Mouse (Mus musculus): ENCODE data around the gene Zbtb43. TPM values are rescaled to one million over a fixed set of nuclear protein-coding genes. Genes with fewer than 3 reads are reported as not detected.
A peak's percentile ranks its signal among the peaks of the same experiment; 100 is the strongest.

Gene Zbtb43
- polyA plus RNA-seq, 1 experiment from 2014 or later: 13.9 TPM

GRCm38 (mm10) chr2:33402638-33403037 lies 65.7 kb downstream of the Zbtb43 start:
- H3K27ac ChIP-seq: no peak overlapping the region
- H3K9ac ChIP-seq (ENCODE audit: low read depth, low read length): no peak overlapping the region
- TF ChIP-seq CTCF (IDR thresholded peaks at IDR 0.05; ENCODE audit: low read depth): no peak
- H3K4me2 ChIP-seq (ENCODE audit: low read length): no peak overlapping the region
- ATAC-seq (replicated peaks; ENCODE audit: low FRiP score, low read depth) (no peak), DNase-seq (ENCODE audit: low spot score) (no peak)
- no peaks in the 10 kb centered on the region for H3K9me3 ChIP-seq (replicated peaks; ENCODE audit: low read length)
- H3K27me3 ChIP-seq (ENCODE audit: insufficient read depth, low read length): no peaks in the 10 kb centered on the region
- no peaks in the 10 kb centered on the region for H3K4me1 ChIP-seq (replicated peaks; ENCODE audit: insufficient read depth, low read length)
- H3K36me3 ChIP-seq (ENCODE audit: insufficient read depth, low read length): 0 out of 2 replicates have a peak, but pooled peaks cover 4% of the 10 kb centered on the region
- no peak overlapping the region for H3K4me3 ChIP-seq (replicated peaks; ENCODE audit: low read depth, low read length)
- 60% methylated on average over 5 of the region's 5 CpGs for WGBS

GRCm38 (mm10) chr2:33402236-33402635 lies 66.1 kb downstream of the Zbtb43 start:
- Histone ChIP-seq H3K4me3 (replicated peaks; ENCODE audit: low read depth, low read length) (no peak overlapping the region), H3K36me3 (ENCODE audit: insufficient read depth, low read length) (0 out of 2 replicates have a peak, but pooled peaks cover 4% of the 10 kb centered on the region), H3K4me2 (ENCODE audit: low read length) (no peak overlapping the region), H3K9me3 (replicated peaks; ENCODE audit: low read length) (no peaks in the 10 kb centered on the region), H3K27me3 (ENCODE audit: insufficient read depth, low read length) (no peaks in the 10 kb centered on the region), H3K9ac (ENCODE audit: low read depth, low read length) (no peak overlapping the region), H3K4me1 (replicated peaks; ENCODE audit: insufficient read depth, low read length) (no peaks in the 10 kb centered on the region), H3K27ac (no peak overlapping the region)
- ATAC-seq (replicated peaks; ENCODE audit: low FRiP score, low read depth): peak; percentile 26; the same call in 1 of the 2 replicates
- peak; percentile 77 for DNase-seq (ENCODE audit: low spot score)
- 24% methylated on average over 7 of the region's 7 CpGs for WGBS
- TF ChIP-seq CTCF (IDR thresholded peaks at IDR 0.05; ENCODE audit: low read depth): peak; percentile 83

- H3K27me3 ChIP-seq (ENCODE audit: insufficient read depth, low read length): no peaks in the 10 kb centered on the region
- DNase-seq (ENCODE audit: low spot score): no peak
- no peak overlapping the region for H3K9ac ChIP-seq (ENCODE audit: low read depth, low read length)
- no peak for ATAC-seq (replicated peaks; ENCODE audit: low FRiP score, low read depth)
- TF ChIP-seq CTCF (IDR thresholded peaks at IDR 0.05; ENCODE audit: low read depth): peak; percentile 61
- 32% methylated on average over 3 of the region's 3 CpGs for WGBS
- H3K9me3 ChIP-seq (replicated peaks; ENCODE audit: low read length): no peaks in the 10 kb centered on the region
- H3K4me2 ChIP-seq (ENCODE audit: low read length): no peak overlapping the region
- no peak overlapping the region for H3K27ac ChIP-seq
- H3K4me1 ChIP-seq (replicated peaks; ENCODE audit: insufficient read depth, low read length): no peaks in the 10 kb centered on the region
- no peaks in the 10 kb centered on the region for H3K36me3 ChIP-seq (ENCODE audit: insufficient read depth, low read length)
- no peak overlapping the region for H3K4me3 ChIP-seq (replicated peaks; ENCODE audit: low read depth, low read length)
These were observed 67.1 kb downstream of the Zbtb43 start for GRCm38 (mm10) chr2:33401217-33401616.

- TF ChIP-seq CTCF (IDR thresholded peaks at IDR 0.05; ENCODE audit: low read depth): no peak
- no peaks in the 10 kb centered on the region for H3K27me3 ChIP-seq (ENCODE audit: insufficient read depth, low read length)
- H3K9me3 ChIP-seq (replicated peaks; ENCODE audit: low read length): no peaks in the 10 kb centered on the region
- H3K36me3 ChIP-seq (ENCODE audit: insufficient read depth, low read length): no peaks in the 10 kb centered on the region
- ATAC-seq (replicated peaks; ENCODE audit: low FRiP score, low read depth): no peak
- no peaks in the 10 kb centered on the region for H3K4me1 ChIP-seq (replicated peaks; ENCODE audit: insufficient read depth, low read length)
- no peak overlapping the region for H3K4me3 ChIP-seq (replicated peaks; ENCODE audit: low read depth, low read length)
- no peak overlapping the region for H3K27ac ChIP-seq
- DNase-seq (ENCODE audit: low spot score): no peak
- WGBS: 69% methylated on average over 5 of the region's 5 CpGs
- no peak overlapping the region for H3K9ac ChIP-seq (ENCODE audit: low read depth, low read length)
- H3K4me2 ChIP-seq (ENCODE audit: low read length): no peak overlapping the region
These were observed 67.8 kb downstream of the Zbtb43 start for GRCm38 (mm10) chr2:33400541-33400940.

Other genes starting within 250 kb of the Zbtb43 start
- 3.1 and 3.4 TPM in 2 replicates for gene Ralgps1, start 97.1 kb downstream of the Zbtb43 start, polyA plus RNA-seq (2015; fragmentation: Nextera tagmentation; extraction: Ambion mirVana)
- gene Zbtb34, start 37.2 kb downstream of the Zbtb43 start, polyA plus RNA-seq (2015; fragmentation: Nextera tagmentation; extraction: Ambion mirVana): 3.5 and 3.8 TPM in 2 replicates
- 0.82 and 0.88 TPM in 2 replicates for gene Lmx1b, start 172.0 kb upstream of the Zbtb43 start, polyA plus RNA-seq (2015; fragmentation: Nextera tagmentation; extraction: Ambion mirVana)

Measured in kidney, postnatal 0 days (tissue).